Mouse (Mus musculus) left cerebral cortex, adult 2 months (tissue): Measurements from ENCODE around the gene Prr14. TPM values are rescaled to one million over a fixed set of nuclear protein-coding genes. Genes with fewer than 3 reads are reported as not detected.

Experiments
- DNase-seq, 2 experiments: peaks; one replicate each; pipeline ENCODE4 v3.0.0; 2021 to 2022; ENCODE audit warnings: low spot score in 2 of 2, mixed read lengths in 1 of 2; ENCODE audit errors: extremely low spot score in 1 of 2
- H3K27ac ChIP-seq: fragments of 200-600 bp; 2 replicates; pipeline ENCODE4 v1.8.1; 2022
- H3K4me3 ChIP-seq: fragments of 200-600 bp; 2 replicates; pipeline ENCODE4 v1.8.1; 2022
- CTCF ChIP-seq: fragments of 200-600 bp; IDR thresholded peaks from 2 replicates; pipeline ENCODE4 v1.8.1; 2022; ENCODE audit warnings: antibody characterized with exemption, mild to moderate bottlenecking, moderate library complexity
- intact Hi-C: fragments of 180-260 bp; cut with DNase I; formaldehyde crosslinking; loops from one replicate; pipeline ENCODE4 v1.15.1; 2025
- microRNA-seq, 2 experiments: library from miRNA; unstranded; fragments of <30 nt; microRNA quantifications; one replicate each; pipeline ENCODE4 v1.2.0; 2021
- total RNA-seq, 2 experiments: library from RNA; stranded (reverse); gene quantifications; 2 replicates each; pipeline ENCODE4 v1.2.3; 2021

Gene Prr14
- total RNA-seq, 2 experiments from 2014 or later = 28.4 to 33.4 TPM

DNA sequence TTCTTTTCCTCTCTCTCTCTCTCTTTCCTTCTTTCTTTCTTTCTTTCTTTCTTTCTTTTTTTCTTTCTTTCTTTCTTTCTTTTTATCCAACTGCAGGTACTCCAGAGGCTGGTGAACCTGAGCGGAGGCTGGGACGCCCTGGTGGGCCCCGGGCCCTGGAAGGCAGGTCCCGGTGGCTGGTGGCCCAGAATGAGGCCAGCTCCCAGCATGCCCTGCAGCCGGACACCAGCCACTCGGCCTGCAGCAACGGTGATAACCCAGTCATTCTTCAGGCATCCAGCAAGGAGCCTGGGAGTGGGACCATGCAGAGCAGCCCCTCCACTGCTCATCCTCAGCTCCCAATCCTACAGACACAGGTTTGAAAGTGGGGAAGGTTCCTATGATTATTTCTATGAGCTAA lies 56.4 kb downstream of the Prr14 start:
- DNase-seq = no peak
- no peak for TF ChIP-seq CTCF
- H3K4me3 ChIP-seq = no peak overlapping the region
- intact Hi-C loops = no loop called here
- H3K27ac ChIP-seq = no peak overlapping the region

DNA sequence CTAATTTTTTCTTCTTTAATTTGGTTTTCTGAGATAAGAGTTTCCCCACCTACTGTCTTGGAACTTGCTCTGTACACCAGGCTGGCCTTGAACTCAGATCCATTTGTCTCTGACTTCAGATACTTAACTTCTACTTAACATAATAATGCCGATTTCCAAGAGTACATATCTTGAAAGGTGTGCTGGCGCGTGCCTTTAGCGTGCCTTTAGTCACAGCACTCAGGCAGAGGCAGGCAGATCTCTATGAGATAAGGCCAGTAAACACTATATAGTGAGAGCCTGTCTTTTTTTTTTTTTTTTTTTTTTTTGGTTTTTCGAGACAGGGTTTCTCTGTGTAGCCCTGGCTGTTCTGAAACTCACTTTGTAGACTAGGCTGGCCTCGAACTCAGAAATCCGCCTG lies 56.9 kb downstream of the Prr14 start:
- no peak for DNase-seq
- intact Hi-C loops = no loop called here
- no peak overlapping the region for H3K27ac ChIP-seq
- TF ChIP-seq CTCF = no peak
- H3K4me3 ChIP-seq = no peak overlapping the region

DNA sequence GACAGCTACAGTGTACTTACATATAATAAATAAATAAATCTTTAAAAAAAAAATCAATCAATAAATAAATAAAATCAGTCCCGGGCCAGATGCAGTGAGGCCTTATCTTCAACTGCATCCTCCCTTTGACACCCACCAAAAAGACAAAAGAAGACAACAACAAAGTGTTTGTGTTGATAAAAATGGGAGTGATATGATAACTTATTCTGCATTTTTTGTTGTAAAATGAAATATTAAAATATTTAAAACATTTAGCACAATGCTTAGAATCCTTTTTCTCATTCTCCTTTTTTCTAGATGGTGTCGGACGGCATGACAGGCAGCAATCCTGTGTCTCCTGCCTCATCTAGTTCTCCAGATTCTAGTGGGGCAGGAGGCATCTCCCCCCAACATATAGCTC lies 59.9 kb downstream of the Prr14 start, which contains the start of gene Gm42715:
Gene Gm42715, plus strand, starts transcription at position 301 of the 400 bp plus-strand sequence.
- DNase-seq = no peak
- intact Hi-C loops = no loop called here
- Histone ChIP-seq H3K27ac (no peak within 1 kb of the TSS), H3K4me3 (no peak within 1 kb of the TSS)
- TF ChIP-seq CTCF = no peak

Small RNA genes lying within 50 kb of the gene (microRNA-seq; reads per million reads assigned to microRNA genes)
- gene Gm47278 (0 reads per million in 2 experiments), gene Mir7060 (0 to 0.24 reads per million in 2 experiments)

Other genes with a start within 250 kb of the Prr14 start
- 10 to 100 TPM; 17.8 to 20.5 TPM for gene Zfp553, start 226.6 kb upstream of the Prr14 start, total RNA-seq
- gene Sept1, start 226.5 kb upstream of the Prr14 start, total RNA-seq = 1 to 10 TPM; 3.5 to 6.4 TPM
- gene Zfp771, start 215.3 kb upstream of the Prr14 start, total RNA-seq = 10 to 100 TPM; 58.8 to 68.6 TPM
- gene Dctpp1, start 198.9 kb upstream of the Prr14 start, total RNA-seq = 10 to 100 TPM; 24.1 to 25.9 TPM
- gene Sephs2, start 185.6 kb upstream of the Prr14 start, total RNA-seq = 10 to 100 TPM; 33.0 to 39.8 TPM
- under 1 TPM; 0.37 to 0.59 TPM for gene Itgal, start 163.4 kb upstream of the Prr14 start, total RNA-seq
- 10 to 100 TPM; 13.4 to 14.3 TPM for gene Zfp768, start 114.0 kb upstream of the Prr14 start, total RNA-seq
- gene Zfp747, start 83.6 kb upstream of the Prr14 start, total RNA-seq = 1 to 10 TPM; 6.5 to 8.1 TPM
- gene 9130019O22Rik, start 72.4 kb upstream of the Prr14 start, total RNA-seq = 1 to 10 TPM; 3.8 to 5.0 TPM
- 1 to 10 TPM; 7.6 to 9.3 TPM for gene E430018J23Rik, start 66.0 kb upstream of the Prr14 start, total RNA-seq
- gene Zfp764, start 52.8 kb upstream of the Prr14 start, total RNA-seq = 1 to 10 TPM; 3.8 to 5.6 TPM
- 10 to 100 TPM; 13.3 to 13.8 TPM for gene Zfp688, start 37.5 kb upstream of the Prr14 start, total RNA-seq
- gene Zfp689, start 10.5 kb upstream of the Prr14 start, total RNA-seq = 1 to 10 TPM; 5.5 to 6.7 TPM
- gene Fbrs, start 19.6 kb downstream of the Prr14 start, total RNA-seq = 10 to 100 TPM; 62.3 to 63.9 TPM
- gene Srcap, start 52.4 kb downstream of the Prr14 start, total RNA-seq = 100 to 1,000 TPM; 122 to 126 TPM
- gene Gm42715, start 60.0 kb downstream of the Prr14 start, total RNA-seq = 10 to 100 TPM; 12.6 TPM
- 1 to 10 TPM in 1 of 2 experiments, under 1 TPM in 1; 0.50 to 1.0 TPM for gene Tmem265, start 101.8 kb downstream of the Prr14 start, total RNA-seq
- 10 to 100 TPM; 78.1 to 79.8 TPM for gene Phkg2, start 113.7 kb downstream of the Prr14 start, total RNA-seq
- gene Ccdc189, start 129.0 kb downstream of the Prr14 start, total RNA-seq = 10 to 100 TPM in 1 of 2 experiments, 1 to 10 TPM in 1; 9.4 to 10.8 TPM
- 10 to 100 TPM; 78.8 to 79.6 TPM for gene Rnf40, start 129.2 kb downstream of the Prr14 start, total RNA-seq
- gene Zfp629, start 156.2 kb downstream of the Prr14 start, total RNA-seq = 10 to 100 TPM; 24.5 to 26.2 TPM
- 10 to 100 TPM; 32.7 to 39.9 TPM for gene Bcl7c, start 249.3 kb downstream of the Prr14 start, total RNA-seq